Mouse (Mus musculus) G1E (cell line): ENCODE data around the gene Rbpj.

Experiments
- CTCF ChIP-seq: IDR thresholded peaks from 2 replicates; pipeline ENCODE4 v1.5.1; 2012; ENCODE audit warnings: low read depth, low read length, inconsistent platforms, mixed read lengths
- GATA1 ChIP-seq: IDR thresholded peaks from 2 replicates; pipeline ENCODE4 v1.6.1; 2012; ENCODE audit warnings: borderline replicate concordance, low read length, inconsistent platforms, mixed read lengths
- GATA2 ChIP-seq: IDR thresholded peaks from 2 replicates; pipeline ENCODE4 v1.6.1; 2012; ENCODE audit warnings: low read depth, low read length, inconsistent platforms, borderline replicate concordance
- POLR2AphosphoS5 ChIP-seq: IDR thresholded peaks from 2 replicates; pipeline ENCODE4 v1.6.1; 2012; ENCODE audit warnings: low read depth, low read length, inconsistent platforms; ENCODE audit not compliant: insufficient replicate concordance
- TAL1 ChIP-seq: conservative IDR thresholded peaks from 2 replicates; pipeline ENCODE4 v1.6.1; 2012; ENCODE audit warnings: low read depth, low read length, inconsistent platforms, mixed read lengths

DNA sequence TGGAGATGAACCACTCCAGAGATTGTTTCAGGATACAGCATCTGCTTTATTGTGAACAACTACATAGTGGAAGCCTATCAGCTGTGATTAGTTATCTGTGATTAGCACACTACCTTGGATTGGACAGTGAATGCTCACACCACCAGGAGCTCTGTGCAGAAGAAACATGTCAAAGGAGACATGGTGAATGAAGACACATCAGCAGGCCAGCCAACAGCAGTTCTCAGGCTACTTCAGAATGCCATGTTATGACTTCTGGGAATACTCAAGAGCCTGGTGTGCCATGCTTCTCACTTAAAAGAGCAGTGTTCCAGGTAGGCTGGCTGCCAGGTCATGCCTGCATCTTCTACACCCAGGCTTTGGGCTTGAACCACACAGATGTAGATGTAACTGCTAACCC, 197.7 kb downstream of the Rbpj start:
- no peak for TF ChIP-seq CTCF
- no peak for TF ChIP-seq GATA1
- TF ChIP-seq TAL1: no peak
- no peak for TF ChIP-seq POLR2AphosphoS5
- TF ChIP-seq GATA2: no peak
